Mouse (Mus musculus) retina, adult 2 months (tissue): ENCODE measurements around the gene Apold1.

Source experiments
- DNase-seq: peaks from one replicate; pipeline ENCODE4 v3.0.0-alpha.2; 2012; ENCODE audit warnings: low read depth, low spot score

Apold1 gene

DNA sequence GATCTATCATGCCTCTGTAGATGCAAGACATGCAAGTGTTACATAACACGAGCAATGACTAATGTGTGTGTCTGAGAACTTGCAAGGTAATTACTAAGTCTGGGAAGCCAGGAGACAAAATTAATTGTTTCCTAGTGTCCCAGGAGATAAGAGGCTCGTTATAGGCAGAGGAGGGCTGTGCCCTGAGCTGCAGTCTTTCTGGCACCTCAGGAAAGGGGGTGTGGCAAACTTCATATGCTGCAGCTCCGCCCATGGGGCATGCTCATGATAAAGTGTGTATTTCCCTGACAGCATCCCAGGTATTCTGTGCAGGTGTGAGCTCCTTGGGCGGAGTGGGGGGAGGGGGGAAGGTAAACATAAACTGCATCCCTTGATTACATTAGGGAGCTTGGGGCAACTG lies 9.4 kb upstream of the Apold1 start:
- no peak for DNase-seq

DNA sequence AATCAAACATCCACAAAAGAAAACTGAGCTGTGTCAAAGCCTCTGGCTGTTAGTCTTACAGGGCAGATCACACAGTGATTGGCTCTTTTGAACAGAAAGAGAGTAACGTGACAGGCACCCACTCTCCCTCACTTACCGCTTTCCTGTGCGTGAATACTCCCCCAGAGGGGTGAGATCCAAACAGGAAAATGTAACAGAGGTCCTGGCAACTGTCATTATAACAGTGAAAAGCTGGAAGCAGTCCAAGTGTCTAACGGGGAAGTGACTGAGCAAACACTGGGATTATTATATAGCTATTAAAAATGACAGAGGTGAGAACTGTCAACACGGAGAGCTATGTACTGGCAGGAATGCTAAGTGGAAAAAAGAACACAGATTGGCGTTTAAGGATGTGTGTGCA lies 4.9 kb upstream of the Apold1 start:
- DNase-seq: no peak

DNA sequence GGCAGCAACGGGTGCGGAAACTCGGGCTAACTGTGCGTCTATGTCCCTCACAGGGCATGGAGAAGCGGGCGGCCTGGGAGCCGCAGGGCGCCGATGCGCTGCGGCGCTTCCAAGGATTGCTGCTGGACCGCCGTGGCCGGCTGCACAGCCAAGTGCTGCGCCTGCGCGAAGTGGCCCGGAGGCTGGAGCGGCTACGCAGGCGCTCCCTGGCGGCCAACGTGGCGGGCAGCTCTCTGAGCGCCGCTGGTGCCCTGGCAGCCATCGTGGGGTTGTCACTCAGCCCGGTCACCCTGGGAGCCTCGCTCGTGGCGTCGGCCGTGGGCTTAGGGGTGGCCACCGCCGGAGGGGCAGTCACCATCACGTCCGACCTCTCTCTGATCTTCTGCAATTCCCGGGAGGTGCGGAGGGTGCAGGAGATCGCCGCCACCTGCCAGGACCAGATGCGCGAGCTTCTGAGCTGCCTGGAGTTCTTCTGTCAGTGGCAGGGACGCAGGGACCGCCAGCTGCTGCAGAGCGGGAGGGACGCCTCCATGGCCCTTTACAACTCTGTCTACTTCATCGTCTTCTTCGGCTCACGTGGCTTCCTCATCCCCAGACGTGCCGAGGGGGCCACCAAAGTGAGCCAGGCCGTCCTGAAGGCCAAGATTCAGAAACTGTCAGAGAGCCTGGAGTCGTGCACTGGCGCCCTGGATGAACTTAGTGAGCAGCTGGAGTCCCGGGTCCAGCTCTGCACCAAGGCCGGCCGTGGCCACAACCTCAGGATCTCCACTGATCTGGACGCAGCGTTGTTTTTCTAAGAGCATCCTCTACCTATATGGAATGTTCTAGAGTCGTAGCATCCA lies 2.2 kb downstream of the Apold1 start:
- DNase-seq: peak; percentile 77

DNA sequence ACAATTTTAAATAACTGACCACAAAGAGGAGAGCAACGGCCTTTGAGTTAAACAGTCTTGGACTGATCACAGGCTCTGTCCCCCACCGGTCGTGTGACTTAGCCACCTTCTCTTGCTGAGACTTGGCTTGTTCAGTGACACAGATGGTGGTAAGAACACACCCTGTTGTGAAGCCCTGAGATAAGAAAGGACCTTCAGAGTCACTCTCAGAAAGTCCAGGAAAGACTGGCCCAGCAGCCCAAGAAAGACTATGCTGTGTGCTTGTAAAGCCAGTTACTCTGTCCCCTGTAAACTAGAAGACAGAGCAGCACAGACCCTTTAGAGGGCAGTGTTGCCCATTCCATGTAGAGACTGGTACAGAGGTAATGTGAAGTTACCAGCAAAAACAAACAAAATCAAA lies 3.2 kb downstream of the Apold1 start:
- DNase-seq: no peak

DNA sequence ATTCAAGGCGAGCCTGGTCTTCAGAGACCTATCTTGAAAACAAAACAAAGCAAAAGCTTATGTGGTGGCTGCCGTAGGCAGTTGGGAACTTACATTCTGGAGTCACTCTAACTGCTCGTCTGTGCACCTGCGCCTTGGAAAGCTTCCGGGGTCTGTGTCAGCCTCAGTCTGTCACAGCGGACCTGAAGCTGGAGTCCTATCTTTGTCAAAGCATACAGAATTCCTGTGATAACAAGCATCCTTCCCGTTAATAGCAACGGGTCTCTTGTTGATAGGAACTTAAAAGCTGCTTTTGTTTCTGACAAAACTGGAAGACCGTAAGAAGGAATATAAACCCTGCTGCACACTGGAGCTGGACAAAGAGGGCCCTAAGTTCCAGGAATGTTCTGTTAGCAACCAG lies 6.9 kb downstream of the Apold1 start:
- DNase-seq: no peak

DNA sequence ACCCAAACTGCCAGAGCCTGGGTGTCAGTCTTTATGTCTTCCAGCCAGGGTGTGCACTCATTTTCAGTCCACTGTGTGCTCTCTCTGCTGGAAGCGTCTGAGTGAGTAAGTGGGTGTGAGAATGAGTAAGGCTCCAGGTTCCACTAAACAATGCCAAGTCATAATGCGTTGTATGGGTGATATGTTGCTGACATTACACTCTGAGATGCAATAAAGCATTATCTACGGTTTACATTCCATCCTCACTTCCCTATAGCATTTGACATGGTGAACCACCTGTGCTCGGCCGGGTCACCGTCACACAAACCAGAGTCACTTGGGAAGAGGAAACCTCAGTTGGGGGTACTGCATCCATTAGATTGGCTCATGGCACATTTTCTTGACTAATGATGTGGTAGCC lies 9.2 kb downstream of the Apold1 start:
- DNase-seq: no peak

DNA sequence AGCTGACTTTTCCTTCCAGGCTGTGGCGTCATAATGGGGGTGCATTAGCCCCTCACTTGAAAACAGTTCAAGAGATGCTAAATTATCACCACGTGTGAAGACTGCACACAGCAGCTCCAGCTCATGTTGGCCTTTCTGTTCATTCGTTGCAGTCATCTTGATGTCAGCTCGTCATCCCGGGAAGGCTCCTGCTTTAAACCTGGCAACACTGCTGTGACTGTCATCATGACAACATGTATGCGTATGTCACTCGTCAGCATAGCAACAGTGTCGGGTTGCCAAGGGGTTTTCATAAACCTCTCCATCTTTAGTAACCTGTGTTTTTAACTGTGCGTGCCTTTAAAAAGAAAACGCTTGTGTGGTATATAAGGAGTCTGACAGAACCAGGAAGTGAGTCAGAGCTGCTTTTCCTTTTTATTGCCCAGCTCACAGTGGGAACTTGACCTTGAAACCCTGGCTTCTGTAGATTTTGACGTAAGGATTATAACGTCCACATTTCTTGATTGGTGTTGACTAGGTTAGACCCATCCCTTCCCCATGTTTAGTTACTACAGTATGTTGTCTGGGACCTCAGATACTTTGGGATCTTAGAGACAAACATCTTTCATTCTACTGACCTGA lies 12.6 kb downstream of the Apold1 start:
- no peak for DNase-seq

DNA sequence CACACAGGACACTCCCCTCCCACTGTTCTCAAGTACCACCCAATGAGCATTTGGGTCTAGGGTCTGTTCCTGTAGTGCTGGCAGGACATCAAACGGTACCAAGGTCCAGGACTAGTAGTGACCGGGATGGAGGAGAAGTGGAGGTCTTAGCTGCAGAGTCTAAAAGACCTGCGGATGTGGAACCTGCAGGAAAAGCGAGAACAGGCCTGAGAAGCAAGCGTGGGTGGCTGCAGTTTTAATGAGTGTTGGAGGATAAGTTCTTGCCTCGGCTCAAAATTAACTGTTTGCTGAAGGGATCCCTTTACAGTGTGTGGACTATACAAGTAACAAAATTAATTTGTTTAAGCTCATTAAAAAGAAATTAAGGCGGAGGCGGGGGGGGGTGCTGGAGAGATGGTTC lies 13.5 kb downstream of the Apold1 start:
- DNase-seq: no peak

DNA sequence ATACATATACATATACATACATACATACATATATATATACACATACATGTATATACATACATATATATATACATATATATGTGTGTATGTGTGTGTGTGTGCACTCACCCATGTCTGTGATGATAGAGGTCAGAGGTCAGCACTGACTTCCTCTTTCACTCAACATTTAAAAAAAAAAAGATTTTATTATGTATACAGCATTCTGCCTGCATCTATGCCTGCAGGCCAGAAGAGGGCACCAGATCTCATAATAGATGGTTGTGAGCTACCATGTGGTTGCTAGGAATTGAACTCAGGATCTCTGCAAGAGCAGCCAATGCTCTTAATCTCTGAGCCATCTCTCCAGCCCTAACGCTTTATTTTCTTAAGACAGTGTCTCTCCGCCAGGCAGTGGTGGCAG lies 15.4 kb downstream of the Apold1 start:
- no peak for DNase-seq

DNA sequence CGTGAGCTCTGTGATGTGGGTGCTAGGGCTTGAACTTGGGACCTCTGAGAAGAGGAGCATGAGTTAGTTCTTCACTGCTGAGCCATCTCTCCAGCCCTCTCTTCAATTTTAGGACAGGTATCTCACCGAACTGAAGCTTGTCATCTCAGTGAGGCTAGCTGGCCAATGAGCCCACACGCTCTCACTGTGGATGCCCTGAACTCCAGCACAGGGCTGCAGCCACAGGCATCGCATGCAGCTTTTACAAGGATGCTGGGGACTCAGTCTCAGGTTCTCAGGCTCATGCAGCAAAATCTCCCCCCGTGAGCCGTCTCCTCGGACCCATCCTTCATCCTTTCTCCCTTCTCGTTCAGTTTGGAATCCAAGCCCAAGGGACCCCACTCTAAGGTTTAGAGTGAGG lies 16.6 kb downstream of the Apold1 start:
- no peak for DNase-seq

DNA sequence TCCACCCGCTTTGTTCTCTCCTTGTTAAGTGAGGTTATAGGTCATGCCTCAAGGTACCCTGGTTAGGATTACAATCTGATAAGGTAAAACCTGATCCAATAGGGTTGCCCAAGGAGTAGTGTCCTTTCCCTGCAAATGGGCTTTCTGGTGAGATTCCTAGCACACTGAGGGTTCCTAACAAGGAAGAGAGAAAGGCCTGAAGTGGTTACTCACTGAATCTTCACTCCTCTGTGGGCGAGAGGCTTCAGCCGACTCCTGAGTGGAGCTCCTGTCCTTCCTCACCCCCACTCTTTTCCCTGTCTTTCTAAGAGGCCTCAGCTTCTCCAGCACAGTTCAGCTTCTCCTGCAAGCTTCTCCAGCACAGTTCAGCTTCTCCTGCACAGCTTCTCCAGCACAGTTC lies 17.3 kb downstream of the Apold1 start:
- no peak for DNase-seq

DNA sequence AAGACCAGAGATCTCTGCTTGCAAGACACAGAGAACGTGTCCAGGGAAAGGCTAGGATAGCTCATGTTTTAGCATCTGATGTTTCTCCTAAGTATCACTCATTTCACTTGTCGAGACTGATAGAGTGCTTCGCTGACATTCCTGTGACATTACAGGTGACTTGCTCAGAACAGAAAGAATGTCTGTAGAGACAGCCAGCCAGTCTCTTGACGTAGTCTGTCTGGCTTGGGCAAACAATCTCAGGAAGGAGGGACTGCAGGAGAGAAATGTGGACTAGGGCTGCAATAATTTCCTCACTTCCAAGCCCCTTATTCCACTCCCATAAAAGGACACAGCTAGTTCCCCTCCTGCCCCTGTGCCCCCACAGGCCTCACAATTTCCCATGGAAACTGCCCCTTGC lies 18.8 kb downstream of the Apold1 start:
- no peak for DNase-seq

DNA sequence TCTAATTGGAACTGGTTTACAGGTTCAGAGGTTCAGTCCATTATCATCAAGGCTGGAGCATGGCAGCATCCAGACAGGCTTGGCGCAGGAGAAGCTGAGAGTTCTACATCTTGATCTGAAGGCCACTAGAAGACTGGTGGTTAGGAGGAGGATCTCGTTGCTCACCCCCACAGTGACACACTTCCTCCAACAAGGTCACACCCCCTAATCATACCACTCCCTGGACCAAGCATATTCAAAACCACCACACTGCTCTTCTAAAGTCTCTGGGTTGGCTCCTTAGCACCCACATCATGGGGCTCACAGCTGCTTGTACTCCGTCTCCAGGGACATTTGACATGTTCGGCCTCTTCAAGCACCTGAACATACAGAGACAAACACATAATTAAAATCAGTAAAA lies 20.5 kb downstream of the Apold1 start:
- no peak for DNase-seq

DNA sequence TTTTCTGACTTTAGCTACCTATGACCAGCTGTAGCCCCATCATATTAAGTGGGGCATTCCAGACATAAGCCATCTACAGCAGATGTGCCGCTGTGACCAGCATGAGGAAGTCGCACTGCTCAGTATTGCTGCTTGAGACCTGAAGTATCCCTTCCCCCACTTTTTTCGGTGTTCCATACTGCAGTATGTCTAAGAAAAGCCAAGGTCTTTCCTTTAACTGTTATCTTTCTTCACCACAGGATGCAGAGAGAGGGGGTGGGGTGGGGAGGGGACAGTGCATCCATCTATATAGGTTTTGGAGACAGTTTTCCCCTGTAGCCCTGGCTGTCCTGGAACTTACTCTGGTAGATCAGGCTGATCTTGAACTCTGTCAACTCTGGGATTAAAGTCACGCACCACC lies 24.9 kb downstream of the Apold1 start:
- DNase-seq: no peak

DNA sequence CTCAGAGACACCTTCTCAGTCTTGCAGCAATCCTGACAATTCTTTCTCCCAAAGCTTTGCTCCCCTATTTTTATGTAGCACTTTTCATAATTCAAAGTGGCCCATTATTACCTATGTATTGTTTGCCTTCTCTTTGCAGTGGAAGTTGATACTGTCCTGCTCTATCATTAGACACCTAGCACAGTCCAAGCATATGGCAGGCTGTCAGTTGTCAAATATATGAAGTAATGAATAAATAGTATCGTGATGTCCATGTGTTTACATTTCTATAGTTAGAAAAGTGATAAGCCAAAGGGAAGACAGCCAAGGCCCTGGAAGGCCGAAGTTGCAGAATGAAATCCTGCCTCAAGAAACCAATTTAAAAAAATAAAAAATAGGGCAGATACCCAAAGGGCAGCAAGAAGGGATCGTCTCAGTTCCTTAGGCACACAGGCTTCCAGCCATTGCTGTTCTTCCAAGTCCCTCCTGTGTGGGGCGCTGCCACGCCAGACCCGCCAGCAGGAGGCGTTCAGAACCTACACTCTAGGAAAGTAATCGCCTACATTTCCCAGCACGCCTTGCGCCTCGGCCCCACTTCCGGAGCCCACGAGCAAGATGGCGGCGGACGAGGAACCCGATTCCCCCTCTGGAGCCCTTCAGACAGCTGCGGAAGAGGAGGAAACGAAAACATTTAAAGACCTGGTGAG lies 29.7 kb downstream of the Apold1 start, which contains the start of gene Ddx47:
TSS of gene Ddx47 (plus strand) at position 565 of the 686 bp plus-strand sequence.
- peak; percentile 85 for DNase-seq

DNA sequence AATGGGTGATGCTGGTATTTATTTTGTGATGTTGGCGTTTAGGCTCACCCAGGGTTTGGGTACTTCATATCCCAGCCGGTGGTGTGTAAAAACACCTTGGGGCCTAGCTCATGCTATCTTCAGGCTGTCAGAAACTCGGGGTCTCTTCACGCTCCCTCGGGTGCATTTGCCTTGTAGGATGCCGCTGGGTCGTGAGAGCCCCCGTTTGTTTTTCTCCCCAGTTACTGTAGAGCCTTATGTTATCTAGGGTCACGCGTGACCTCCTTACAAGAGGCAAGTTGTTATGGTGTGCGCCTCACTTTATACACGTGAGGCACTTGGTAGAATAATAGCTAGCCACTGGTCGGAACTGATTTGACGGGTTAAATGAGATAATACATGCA lies 30.2 kb downstream of the Apold1 start:
- DNase-seq: no peak

DNA sequence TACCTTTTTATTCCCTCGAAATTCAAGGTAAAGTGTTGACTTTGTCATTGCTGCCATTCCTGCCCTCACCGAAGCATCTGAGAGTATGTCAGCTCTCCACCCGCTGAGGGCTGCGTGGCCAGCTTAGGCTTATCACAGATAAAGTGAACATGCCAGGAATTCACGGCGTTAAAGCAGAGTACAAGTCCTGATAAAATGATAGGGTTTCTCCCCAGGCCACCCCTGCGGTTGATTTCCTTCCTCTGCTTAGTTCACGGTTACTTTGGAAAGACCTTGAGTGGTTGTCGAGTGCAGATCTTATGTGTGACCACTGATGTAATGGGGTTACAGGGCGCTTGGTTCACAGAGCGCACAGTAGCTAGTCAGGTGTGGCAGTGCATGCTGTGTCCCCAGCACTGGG lies 35.7 kb downstream of the Apold1 start:
- no peak for DNase-seq

DNA sequence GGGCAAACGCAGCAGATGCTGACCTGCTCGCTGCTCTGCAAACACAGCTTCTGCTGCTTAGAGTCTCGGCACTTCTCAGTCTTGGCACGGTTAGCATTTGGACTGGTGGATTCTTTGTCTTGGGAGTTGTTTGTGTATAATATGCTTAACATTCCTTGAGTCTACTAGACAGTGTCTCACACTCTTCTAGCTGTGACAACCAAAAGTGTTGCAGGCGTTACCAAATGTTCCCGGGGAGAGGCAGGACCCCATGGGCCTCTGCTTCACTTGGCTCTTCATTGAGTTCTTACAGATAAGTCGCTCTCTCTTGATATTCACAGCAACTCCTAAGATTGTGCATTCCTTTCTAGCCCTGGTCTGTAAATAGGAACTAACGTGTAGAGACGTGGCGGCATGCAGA lies 38.0 kb downstream of the Apold1 start:
- DNase-seq: no peak

DNA sequence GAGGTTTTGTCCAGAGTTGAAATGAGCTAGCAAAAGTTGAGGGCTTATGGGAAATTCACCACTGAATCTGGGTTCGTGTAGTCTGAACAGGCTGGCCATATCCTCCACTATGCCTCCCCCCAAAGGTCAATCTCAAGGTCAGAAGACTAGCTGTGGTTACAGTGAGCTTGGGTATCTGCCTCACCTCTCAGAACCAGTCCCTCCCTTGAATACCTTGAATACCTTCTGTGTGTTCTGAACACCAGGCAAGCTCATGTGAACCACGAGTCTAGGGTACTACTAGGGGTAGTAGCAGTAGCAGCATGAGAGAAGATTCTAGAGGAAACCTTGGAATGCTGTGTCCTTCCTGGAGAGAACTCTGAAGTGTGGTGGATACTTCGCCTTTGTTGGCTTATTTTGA lies 40.1 kb downstream of the Apold1 start:
- DNase-seq: no peak

DNA sequence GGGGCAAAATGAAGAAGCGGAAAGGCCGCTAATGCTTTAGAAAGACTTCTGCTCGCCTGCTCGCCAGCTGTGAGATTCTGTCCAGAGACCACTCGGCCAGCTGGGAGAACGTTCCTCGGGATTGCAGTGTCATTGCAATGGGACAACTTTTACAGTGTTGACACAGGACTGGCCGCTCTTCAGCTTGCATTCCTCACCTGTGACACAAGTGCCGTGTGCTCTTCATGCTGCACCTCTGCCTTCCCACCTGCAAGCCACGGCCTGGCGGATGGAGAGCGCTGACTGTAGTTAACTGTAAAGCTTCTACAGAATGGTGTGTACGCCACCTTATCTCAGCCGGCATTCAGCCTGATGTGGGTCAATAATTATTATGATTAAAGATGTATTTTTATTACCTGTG lies 41.9 kb downstream of the Apold1 start:
- no peak for DNase-seq

DNA sequence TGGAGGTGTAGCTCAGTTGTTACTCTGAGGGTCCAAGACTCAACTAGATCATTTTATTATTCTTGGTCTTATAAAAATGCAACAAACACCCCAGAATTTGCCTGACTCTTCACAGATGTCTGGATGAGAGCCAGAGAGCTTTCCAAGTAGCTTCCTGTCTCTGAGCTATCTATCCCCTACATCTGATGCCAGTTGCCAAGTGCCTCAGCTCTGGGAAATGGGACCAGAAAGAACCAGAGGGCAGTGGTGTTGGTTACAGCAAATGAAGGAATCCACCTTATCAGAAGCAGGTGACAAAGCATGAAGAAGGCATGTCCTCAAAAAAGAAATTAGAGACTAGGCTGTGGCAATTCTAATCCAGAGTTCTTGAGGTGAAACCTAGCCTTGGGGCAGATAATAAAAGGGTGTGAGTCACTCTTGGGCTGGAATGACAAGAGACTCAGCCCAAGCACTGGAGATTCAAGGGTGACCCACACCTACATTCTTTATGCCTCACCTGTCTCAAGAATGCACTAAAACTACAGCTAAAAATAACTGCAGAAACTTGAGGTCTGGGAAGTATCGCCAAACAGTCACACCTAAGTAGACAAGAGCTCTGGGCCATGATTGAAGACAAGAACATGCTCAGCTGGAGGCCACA lies 43.4 kb downstream of the Apold1 start:
- no peak for DNase-seq

DNA sequence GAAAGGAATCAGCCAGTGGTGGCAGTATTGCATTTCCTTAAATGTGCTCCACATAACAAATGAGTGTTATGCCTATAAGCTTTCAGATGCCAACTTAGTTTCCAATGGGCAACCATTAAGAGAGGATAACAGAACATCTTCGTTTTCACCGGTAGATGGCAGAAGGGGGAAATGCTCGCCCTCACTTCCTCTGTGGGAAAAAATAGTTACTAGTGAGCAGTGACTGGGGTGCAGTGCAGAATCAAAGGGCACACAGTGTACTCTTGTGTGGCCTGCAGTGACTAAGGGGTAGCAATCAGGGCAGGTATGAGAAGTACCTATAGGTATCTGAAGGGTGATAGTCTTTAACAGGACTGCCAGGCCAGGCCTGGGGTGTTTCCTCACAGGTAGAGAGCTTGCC lies 44.7 kb downstream of the Apold1 start:
- no peak for DNase-seq
